Mouse (Mus musculus) right cerebral cortex, adult 2 months (tissue): ENCODE measurements around the gene Vcl.
A peak's percentile ranks its signal among the peaks of the same experiment; 100 is the strongest.

Experiments
- DNase-seq, 2 experiments: peaks; one replicate each; pipeline ENCODE4 v3.0.0; 2021 to 2022; ENCODE audit warnings: low spot score in 2 of 2

The Vcl gene

DNA sequence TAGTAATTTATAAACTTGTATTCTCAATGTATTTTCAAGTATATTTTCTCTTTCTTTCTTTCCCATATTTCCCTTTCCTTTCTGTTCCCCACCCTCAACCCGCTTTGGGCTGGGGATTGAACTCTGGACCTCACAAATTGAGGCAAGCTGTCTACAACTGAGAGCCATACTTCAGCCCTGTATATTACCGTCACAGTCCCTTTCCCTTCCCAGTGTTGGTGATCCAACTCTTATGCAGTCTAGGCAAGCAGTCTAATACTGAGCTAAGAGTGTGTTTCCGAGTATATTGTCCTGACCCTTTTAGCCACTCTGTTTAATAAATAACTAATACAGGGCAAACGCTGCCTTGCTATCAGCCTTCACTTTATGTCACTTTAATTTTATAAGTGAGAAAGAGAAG, 70.4 kb downstream of the Vcl start:
- no peak for DNase-seq

DNA sequence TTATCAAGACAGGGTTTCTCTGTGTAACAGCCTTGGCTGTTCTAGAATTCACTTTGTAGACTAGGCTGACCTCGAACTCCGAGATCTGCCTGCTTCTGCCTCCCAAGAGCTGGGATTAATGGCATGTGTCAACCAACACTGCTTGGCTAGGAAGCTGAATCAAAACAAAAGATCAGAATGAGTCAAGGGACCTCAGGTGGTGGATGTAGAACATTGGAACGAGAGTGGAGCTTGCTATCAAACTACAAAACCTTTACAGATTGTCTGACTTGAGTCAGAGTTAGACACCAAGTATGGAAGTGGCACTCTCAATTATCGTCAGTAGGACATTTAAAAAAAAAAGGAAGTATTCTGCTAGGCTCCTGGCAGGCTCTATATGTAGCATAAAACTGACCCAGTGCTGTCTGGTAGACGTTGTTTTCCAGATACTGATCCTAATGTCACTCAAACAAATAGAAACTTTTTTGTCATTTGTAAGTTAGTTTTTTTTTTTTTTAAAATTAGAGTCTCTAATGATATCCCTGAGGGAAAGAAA, 84.7 kb downstream of the Vcl start:
- DNase-seq = no peak

DNA sequence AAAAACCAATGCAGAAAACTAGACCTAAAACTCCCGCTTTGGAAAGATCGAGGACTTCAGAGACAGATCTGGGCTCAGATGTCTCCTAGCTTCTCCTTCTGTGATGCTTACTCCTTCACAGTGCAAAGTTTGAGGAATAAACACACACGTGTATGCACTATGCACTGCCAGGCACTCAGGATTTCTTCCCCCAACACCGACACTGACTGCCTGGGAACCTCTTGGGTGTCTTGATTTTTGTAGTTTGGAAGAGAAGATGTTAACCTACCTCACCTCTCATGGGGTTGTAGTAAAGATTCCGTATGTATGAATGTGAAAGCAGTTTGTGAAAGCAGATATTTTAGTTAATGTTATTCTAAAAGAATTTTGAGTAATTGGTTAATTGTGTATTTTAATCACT, 88.7 kb downstream of the Vcl start:
- DNase-seq = no peak

DNA sequence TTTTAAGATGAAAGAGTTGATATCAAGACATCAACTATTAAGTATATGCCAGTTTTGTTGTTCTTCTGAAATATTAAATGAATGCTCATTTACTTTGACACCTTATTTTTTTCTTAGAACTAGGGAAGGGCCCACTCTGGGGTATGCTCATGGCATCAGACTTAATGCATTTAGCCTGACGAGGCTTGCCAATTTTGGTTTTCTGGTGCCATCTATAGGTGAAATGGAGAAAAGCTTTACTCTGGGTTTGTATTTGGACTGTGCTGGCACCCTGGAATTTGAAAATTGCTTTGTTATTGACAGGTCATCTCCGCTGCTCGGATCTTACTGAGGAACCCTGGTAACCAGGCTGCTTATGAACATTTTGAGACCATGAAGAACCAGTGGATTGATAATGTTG, 89.8 kb downstream of the Vcl start:
- no peak for DNase-seq

DNA sequence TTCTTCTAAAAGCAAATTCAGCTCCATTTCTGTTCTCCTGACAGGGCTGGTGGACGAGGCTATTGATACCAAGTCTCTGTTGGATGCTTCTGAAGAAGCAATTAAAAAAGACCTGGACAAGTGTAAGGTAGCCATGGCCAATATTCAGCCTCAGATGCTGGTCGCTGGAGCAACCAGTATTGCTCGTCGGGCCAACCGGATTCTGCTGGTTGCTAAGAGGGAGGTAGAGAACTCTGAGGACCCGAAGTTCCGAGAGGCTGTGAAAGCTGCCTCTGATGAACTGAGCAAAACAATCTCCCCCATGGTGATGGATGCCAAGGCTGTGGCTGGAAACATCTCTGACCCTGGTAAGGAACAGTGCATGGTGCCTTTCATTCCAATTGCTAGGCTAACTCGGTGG, 91.2 kb downstream of the Vcl start:
- DNase-seq = no peak

DNA sequence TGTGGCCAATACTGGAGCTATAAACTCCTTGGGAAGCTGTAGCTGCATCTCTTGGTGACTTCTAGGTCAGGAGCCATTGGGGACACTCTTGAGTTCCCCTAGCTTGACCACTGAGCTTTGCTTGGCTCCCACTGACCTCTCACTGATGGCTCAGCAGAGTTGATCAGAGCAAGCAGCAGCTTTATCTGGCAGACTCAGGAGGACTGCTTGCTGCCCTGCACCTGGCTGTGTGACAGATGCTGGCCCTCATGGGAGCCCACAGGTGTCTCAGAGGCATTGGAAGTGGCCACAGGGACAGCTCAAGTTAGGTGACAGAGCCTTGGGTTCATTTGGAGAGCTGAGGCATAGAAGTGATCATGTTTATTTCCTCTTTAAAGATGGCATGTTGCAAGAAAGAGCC, 98.3 kb downstream of the Vcl start:
- DNase-seq = no peak

DNA sequence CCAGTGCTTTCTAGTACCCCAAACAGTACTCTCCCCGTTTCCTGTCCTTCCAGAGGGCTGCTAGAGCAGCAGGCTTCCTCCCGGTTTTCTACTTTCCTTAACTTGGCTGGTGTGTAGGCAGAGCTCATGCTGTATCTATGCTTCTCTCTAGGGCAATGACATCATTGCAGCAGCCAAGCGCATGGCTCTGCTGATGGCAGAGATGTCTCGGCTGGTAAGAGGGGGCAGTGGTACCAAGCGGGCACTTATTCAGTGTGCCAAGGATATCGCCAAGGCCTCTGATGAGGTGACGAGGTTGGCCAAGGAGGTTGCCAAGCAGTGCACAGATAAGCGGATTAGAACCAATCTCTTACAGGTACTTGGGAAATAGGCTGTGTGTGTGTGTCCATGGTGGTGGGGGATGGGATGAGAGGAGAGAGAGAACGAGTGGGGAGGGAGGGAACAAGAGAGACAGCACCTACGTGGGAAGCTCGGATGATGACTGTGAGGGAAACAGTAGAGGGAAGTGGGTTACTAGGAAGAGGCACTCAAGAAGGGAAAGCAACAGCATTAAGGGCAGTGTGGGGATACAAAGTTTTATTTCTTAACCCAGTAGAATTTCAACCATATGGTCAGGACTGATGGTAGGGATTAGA, 99.9 kb downstream of the Vcl start:
- peak; percentile 48 to 49 for DNase-seq

DNA sequence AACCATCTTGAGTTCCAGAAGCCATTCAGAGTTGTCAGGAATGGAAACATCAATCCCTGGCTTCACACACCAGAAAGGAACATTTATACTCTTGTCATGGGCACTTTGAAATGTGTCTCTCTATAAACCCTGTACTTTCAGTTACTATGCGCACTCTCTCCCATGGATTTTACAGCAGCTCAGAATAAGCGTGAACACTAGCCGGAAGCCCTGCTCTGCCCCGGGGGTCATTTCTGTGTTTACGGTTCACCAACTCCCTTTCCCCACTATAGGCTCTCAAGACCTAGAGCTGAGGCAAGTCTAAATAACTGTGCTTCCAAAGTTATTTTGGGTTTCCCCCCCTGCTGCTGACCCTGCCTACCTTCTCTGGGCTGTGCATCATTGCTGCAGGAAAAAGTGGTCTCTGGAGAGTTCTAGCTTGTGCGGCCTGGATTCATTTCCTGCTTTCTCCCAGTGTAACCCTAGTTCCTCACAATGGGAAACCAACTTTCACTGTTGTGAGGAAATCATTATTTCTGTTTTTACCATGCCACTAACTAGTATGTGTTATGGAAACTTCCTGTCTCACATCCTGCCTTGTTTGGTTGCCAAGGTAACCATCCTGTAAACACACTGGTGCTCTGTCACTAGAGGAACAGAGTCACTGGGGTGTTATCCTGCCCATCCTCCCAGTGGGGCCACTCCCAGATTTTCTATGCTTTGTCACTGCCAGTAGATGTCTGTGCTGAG, 102.7 kb downstream of the Vcl start:
- peak in 1 of 2 experiments; percentile 43 for DNase-seq

DNA sequence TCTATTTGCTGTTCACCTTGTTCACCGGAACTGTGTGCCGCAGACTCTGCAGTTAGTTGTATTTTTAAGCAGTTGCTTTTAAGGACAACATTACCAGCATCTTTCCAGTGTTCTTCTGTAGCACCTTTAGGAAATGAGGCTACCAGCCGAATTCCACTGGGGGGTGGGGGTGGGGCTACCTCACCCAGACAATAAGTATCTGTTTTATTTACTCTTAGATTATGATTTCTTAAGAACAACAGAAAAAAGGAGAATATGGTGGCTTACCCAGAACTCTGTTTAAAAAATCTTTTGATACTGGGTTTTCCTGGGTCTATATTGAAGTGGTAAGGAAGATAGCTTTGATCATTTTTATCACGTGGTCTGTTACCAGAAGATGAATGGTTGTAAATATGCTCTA, 105.1 kb downstream of the Vcl start:
- no peak for DNase-seq

DNA sequence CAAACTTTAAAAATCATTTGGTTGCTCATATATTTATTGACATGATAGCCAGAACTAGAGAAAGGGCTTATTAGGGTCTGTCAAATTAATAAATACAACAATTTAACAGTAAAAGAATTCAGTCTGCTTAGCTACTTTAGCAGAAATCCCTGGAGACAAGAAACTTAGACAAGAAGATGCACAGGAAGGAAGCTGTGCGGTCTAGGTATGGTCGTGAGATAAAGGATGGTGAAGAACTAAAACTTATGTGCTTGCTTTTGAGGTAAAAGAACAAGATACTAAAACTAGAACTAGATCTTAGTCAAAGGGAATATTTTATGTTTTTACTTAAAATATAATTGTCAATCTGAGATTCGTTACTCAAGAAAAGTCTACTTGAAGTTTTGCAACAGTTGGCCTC, 105.6 kb downstream of the Vcl start:
- no peak for DNase-seq

DNA sequence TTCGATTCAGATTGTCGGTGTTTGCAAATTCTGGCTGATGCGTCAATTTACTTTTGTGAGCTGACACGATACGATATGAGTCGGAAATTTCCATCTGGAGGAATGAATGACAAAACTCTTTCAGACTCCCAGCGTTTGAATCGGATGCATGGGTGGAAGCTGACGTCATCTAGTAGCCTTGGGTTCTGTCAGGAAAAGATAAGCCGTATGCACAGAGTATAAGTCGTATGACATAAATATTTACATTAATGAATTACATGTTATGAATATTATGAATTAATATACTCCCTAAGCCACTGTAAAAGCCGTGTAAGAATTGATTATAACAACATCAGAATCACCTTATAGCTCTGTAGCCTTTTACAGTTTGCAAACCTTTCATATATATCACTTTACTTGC, 109.9 kb downstream of the Vcl start:
- no peak for DNase-seq

DNA sequence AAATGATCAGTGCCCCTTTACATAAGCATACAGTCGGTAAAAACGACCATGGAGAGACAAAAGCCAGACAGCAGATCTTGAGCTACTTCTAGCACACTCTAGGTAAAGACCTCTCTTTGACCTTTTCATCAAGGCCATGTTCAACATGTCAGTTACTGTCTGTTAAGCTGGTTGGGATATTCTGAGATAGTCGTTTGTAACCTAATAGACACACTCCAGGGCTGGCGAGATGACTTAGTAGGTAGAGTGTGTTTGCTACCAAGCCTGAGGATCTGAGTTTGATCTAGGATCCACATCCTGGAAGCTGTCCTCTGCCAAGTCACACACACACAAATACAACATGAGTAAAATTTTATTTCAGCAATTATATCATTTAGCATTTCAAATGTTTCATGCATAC, 110.4 kb downstream of the Vcl start:
- DNase-seq = no peak

DNA sequence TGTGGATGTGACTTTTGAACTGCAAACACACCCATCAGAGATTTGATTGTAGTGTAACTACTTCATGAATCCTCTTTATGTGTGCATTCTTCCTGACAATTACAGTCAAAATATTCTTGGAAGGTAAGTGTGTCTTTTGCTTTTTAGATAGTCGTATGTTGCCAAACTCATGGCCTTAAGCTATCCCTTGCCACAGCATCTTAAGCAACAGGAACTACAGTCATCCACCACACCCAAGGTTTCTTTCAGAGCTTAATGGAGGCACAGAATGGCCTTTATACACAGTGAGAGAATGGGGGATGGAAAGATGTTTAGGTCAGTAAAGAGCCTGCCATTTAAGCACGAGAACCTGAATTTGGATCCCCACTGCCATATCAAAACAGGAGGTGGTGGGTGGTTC, 118.6 kb downstream of the Vcl start:
- no peak for DNase-seq

DNA sequence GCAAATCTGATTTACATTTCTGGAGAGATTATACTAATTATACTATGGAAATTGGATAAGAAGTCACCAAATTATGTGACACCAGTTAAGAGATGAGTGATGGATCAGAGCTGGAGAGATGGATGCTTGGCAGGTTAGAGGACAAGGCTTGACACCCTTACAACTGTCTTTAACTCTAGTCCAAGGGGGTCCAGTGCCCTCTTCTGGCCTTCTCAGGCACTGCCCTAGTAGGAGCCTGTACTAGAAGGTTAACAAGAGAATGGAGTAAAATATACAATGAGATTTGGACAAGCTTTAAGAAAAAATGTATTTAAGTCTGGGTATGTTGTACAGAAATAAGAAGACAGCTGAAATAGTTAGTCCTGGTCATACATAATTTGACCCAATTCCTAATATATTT, 119.7 kb downstream of the Vcl start:
- DNase-seq = no peak

DNA sequence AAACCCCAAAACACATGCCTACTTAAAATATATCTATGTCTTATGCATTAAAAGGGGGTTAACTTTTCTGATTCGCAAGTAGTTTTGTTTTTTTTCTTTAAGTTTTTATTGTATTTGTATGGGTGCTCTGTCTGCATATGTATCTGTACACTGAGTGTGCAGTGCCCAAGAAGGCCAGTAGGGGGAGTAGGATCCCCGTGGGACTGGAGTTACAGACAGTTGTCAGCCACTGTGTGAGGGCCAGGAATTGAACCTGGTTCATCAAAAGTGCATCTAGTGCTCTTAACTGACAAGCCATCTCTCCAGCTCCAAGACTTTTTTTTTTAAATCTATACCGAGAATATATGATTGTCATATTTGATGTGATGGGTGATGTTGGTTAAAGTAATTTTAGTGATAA, 121.5 kb downstream of the Vcl start:
- no peak for DNase-seq

DNA sequence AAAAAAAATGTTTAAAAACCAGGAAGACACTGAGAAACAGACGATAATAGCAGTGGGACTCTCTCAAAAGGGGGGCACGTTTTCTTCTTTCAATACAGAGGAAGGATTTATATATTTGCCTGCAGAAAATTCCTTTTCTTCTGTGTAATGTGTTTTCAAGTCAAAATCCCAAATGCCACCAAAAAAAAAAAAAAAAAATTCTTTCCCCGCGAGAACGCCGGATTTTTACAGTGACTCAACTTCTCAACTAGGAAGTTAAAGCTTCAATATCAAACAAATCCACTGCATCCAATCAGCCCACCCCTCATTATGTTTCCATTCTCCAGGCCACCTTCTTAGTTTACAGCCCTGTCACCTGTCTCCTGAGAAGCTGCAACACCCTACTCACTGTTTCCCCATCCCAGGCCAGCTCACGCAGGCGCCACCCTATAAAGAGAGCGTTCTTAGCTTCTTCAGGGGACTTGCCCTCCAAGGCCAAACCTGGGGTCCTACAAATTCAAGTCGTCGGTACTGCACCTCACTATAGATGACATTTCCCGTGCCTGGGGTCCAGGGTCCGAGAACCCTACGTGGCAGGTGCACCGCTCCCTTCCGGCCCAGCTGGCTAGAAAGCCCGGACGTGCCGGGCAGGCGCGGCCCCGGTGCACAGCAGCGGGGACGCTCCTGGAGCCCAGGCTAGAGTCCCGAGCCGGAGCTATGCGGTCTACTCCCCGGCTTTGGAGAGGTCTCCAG, 122.3 kb downstream of the Vcl start:
- DNase-seq = no peak

DNA sequence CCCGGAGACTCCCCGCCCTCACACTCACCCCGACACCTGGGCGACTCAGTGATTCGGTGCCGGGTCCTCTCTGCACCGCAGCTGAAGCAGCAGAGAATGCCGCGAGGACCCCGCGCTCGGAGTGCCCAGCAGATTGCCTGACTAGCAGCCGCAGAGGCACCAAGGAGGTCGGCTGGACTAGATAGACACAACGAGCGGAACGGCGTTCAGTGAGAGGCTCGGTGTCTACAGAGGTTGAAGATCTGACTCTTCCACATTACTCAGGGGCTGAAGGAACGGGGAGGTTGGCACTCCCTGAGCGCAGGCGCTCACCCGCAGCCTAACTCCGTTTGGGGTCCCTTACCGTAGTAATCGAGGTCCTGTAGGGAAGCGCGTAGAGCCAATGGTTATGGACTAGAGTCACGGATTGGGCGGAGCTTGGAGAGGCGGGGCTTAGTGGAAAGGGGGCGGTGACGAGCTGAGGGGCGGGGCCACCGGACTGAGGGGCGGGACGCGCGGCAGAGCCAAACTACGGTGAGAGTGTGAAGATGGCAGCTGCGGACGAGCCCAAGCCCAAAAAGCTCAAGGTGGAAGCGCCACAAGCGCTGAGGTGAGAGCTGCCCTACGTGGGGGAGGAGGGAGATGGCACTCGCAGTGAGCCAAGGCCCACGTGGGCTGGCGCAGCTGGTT, 123.0 kb downstream of the Vcl start, which contains the start of the genes Ap3m1 and Adk:
Gene Ap3m1 (minus strand): TSS at position 397 of the 669 bp plus-strand sequence.
Gene Adk (plus strand): TSS at position 463 of the 669 bp plus-strand sequence.
- peak; percentile 90 to 93 for DNase-seq

DNA sequence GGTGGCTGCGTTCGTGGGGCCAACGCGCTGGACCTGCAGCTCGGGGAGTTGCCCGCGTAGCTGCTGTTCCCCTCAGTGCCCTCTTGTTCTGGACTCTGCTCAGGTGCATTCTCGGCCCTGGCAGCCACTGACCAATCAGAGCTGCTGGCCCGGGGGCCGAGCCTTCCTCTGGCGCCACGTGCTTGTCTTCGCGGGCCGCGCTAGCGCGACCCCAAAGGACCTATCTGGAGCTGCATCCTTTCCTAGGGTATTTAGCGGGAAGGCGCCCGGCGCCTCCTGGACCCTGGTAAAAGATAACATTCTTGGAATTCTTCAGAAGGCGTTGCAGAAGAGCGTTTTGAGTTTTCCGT, 123.6 kb downstream of the Vcl start:
- peak in 1 of 2 experiments; percentile 56 for DNase-seq

DNA sequence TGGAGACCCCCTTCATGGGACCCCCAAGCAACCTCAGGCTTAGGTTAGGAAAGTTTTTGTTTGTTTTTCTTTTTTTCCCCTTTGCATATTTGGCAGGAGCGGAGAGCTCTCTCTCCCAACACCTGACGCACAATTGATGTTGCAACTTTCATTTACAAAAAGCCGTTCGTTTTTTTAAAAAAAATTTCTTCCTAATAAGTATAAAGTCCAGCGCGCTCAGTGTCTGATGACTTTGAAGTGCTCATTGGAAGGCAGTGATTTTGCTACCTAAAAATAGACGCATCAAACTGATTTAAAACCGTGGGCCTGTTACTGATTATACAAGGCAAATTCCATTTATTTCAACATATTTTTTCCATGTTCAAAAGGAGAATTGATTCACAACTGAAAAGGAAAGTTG, 124.0 kb downstream of the Vcl start:
- DNase-seq = no peak

DNA sequence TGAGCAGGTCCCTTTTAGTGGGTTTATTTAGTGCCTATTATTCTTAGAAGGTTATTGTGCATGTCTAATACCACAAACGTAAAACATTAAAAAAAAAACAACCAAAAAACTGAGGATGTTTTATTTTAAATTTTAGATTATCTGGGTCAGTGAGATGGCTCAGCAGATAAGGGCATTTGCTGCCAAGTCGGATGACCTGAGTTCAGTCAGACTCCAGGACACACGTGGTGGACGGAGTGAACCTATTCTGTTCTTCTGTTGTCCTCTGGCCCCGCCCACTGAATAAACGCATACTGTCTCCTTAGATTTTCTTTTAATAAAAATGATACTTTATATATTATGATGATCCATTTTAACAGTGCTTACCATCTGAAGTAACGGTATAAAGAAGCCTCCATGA, 124.4 kb downstream of the Vcl start:
- no peak for DNase-seq

DNA sequence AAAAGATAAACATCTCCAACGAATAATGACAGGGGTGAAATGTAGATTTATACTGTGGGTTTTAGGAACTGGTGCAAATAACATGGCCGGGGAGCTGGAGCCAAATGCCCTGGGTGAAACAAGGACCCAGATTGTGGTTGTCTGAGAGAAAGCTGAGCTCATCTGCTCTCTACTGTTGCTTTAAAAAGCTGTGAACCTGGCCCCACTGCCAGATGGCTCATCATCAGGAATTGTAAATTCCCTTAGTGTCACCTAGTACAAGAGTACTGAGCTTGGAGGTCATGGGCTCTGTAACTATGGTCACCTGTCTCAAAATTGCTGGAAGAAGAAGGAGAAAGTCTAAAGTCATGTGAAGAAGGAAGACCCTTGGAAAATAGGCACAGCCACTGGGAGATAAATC, 129.8 kb downstream of the Vcl start:
- DNase-seq = no peak
